Mouse (Mus musculus) liver, adult 2 months (tissue): ENCODE results near the gene Olfr92. TPM values are rescaled to one million over a fixed set of nuclear protein-coding genes. Genes with fewer than 3 reads are reported as not detected.

Source experiments
- DNase-seq: peaks from one replicate; pipeline ENCODE4 v3.0.0-alpha.2; 2011; ENCODE audit warnings: low read depth, low spot score; ENCODE audit errors: extremely low read depth
- H3K27ac ChIP-seq: fragments of 200-500 bp; replicated peaks from 2 replicates; pipeline ENCODE4 v1.5.1; 2012; ENCODE audit warnings: low read depth, mild to moderate bottlenecking, control low read depth, inconsistent platforms, low read length; ENCODE audit not compliant: insufficient read depth
- H3K27me3 ChIP-seq: fragments of 200-500 bp; 2 replicates; pipeline ENCODE4 v1.6.1; 2012; ENCODE audit warnings: mild to moderate bottlenecking, moderate library complexity, low read length, inconsistent platforms; ENCODE audit not compliant: control insufficient read depth, insufficient read depth
- H3K36me3 ChIP-seq: fragments of 200-500 bp; 2 replicates; pipeline ENCODE4 v1.6.1; 2012; ENCODE audit warnings: low read length, inconsistent platforms; ENCODE audit not compliant: control insufficient read depth, insufficient read depth
- H3K4me1 ChIP-seq: fragments of 200-500 bp; 2 replicates; pipeline ENCODE4 v1.6.1; 2011; ENCODE audit warnings: low read length; ENCODE audit not compliant: control insufficient read depth, insufficient read depth
- H3K4me3 ChIP-seq: fragments of 200-500 bp; 2 replicates; pipeline ENCODE4 v1.5.1; 2011; ENCODE audit warnings: low read depth, mild to moderate bottlenecking, control low read depth, low read length, moderate library complexity; ENCODE audit not compliant: insufficient read depth
- H3K79me2 ChIP-seq: fragments of 200-500 bp; 2 replicates; pipeline ENCODE4 v1.6.1; 2012; ENCODE audit warnings: inconsistent platforms, mild to moderate bottlenecking, low read length, moderate library complexity; ENCODE audit not compliant: control insufficient read depth, insufficient read depth
- H3K9ac ChIP-seq: fragments of 200-500 bp; 2 replicates; pipeline ENCODE4 v1.6.1; 2012; ENCODE audit warnings: low read depth, mild to moderate bottlenecking, control low read depth, inconsistent platforms, low read length
- CTCF ChIP-seq: fragments of 200-500 bp; IDR thresholded peaks from 2 replicates; pipeline ENCODE4 v1.5.1; 2011; ENCODE audit warnings: low read depth, low read length, control low read depth
- POLR2A ChIP-seq: fragments of 200-500 bp; IDR thresholded peaks from 2 replicates; pipeline ENCODE4 v1.6.1; 2011; ENCODE audit warnings: low read length, control low read depth; ENCODE audit not compliant: insufficient read depth; ENCODE audit errors: extremely low read depth
- WGBS: fragments of 180-500 bp; shearing (Covaris S2); methylation state at CpG from one replicate; pipeline ENCODE4 v1.1.7; 2018; 5-methylcytosine and 5-hydroxymethylcytosine counted together
- polyA plus RNA-seq: library from polyadenylated mRNA; depleted of rRNA; stranded (reverse); fragments of >200 nt; gene quantifications from 2 replicates; pipeline ENCODE4 v1.2.3, GENCODE M21; 2012; rRNA removed
- total RNA-seq: library from RNA; depleted of rRNA; stranded (reverse); fragments of >200 nt; gene quantifications from 2 replicates; pipeline ENCODE4 v1.2.3, GENCODE M21; 2014; rRNA removed

Olfr92 gene
- total and polyA plus RNA-seq, 2 experiments: not detected

DNA sequence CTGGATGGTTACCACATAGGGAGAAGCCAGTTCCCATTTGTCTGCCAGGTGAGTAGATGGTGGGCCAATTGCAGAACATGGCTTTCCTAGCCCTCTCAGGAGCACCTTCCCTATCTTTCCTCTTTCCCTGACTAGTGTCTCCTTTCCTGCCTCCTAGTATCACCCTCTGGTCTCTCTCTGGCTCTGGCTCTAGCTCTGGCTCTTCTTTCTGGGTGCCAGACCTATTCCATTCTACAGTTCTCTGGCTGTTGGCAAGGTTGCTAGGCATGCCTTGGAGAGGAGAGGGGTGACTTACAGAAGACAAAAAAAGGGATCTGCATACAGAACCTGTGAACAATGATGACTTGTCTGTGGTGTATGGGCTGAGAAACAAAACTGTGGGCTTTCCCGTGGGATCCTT, 52.0 kb downstream of the Olfr92 start:
- no peak for DNase-seq
- WGBS: 94% methylated on average over 1 of the region's 1 CpGs
- Histone ChIP-seq H3K36me3 (peaks cover 3% of the 10 kb centered on the region; the same call in 1 of the 2 replicates), H3K9ac (no peak overlapping the region), H3K79me2 (no peaks in the 10 kb centered on the region), H3K4me1 (no peaks in the 10 kb centered on the region), H3K27me3 (no peaks in the 10 kb centered on the region), H3K27ac (no peak overlapping the region), H3K4me3 (no peak overlapping the region)
- TF ChIP-seq CTCF (no peak), POLR2A (no peak)

DNA sequence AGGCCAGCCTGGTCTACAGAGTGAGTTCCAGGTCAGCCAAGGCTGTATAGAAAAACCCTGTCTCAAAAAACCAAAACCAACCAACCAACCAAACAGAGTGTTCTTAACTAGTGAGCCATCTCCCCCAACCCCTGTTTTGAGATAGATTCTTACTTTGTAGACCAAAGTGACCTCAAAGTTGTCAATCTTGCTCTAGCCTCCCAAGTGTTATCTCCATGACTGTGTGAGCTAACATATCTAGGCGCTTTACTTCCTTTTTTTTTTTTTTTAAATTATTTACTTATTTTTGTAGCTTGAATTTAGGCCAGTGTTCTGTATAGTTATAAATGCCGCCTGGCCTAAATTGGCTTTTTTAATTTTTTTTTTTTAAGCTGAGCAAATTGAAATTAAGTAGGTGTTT, 53.9 kb downstream of the Olfr92 start:
- Histone ChIP-seq H3K36me3 (peaks cover 3% of the 10 kb centered on the region; the same call in 1 of the 2 replicates), H3K4me1 (no peaks in the 10 kb centered on the region), H3K27ac (no peak overlapping the region), H3K79me2 (no peaks in the 10 kb centered on the region), H3K9ac (no peak overlapping the region), H3K27me3 (no peaks in the 10 kb centered on the region), H3K4me3 (no peak overlapping the region)
- WGBS: 94% methylated on average over 2 of the region's 2 CpGs
- DNase-seq: no peak
- TF ChIP-seq CTCF (no peak), POLR2A (no peak)

DNA sequence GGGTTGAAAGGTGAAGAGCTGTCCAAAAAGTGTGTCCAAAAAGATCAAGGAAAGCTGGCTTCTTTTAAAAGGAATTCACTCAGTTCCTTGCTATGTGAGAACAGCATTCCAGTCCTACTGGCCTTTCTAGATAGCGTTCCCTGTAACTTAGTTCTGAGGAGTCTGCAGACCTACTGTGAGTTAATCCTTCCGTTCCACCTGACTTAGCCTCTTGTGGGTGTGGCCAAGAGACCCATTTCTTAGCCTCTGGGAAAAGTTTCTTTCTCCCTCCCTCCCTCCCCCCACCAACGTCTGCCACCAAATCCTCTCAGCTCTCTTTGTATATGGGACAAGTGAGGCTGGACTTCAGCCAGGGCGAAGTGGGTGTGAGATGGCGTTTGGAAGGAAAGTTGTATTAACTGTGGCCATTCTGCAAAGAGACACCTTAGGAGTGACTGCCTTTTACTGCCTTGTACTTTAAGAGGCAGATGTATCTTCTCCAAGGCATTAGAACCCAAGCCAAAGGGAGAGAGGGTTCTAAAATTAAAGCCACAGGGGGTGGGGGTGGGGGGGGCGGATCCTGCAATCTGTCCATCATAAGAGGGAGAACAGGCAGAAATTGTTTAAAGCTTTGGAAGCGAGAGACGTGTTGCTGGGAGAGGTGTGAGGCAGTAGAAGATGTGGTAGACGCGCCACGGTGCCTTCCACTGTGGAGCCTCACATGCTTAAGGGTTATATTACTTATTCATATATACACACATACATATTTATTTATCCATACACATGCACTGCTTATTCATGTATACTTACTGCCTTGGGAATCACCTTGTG, 56.0 kb downstream of the Olfr92 start:
- TF ChIP-seq POLR2A (no peak), CTCF (no peak)
- peaks cover 3% of the 10 kb centered on the region; the same call in 1 of the 2 replicates for H3K36me3 ChIP-seq
- no peak overlapping the region for H3K9ac ChIP-seq
- no peak overlapping the region for H3K4me3 ChIP-seq
- H3K27ac ChIP-seq: no peak overlapping the region
- WGBS: 87% methylated on average over 11 of the region's 11 CpGs
- H3K4me1 ChIP-seq: no peaks in the 10 kb centered on the region
- H3K79me2 ChIP-seq: no peaks in the 10 kb centered on the region
- DNase-seq: no peak
- H3K27me3 ChIP-seq: no peaks in the 10 kb centered on the region

DNA sequence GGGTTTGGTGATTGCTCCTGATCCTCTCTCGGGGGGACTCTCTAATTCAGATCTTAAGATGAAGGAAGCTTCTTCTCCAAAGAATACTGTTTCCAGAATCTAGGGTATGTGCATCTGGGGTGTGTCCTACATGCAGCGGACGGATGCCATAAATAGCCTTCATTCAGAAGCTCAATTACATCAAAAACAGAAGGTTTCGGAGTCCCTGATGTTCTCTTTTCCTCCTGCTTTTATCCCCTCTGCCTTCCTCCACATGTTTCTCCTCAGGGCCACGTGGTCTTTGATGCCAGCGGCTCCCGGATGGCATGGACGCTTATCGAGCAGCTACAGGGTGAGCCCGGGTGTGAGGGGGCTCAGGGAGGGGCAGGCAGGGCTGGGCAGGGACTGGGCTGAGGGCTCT, 56.8 kb downstream of the Olfr92 start:
- Histone ChIP-seq H3K79me2 (no peaks in the 10 kb centered on the region), H3K4me3 (no peak overlapping the region), H3K9ac (no peak overlapping the region), H3K27me3 (no peaks in the 10 kb centered on the region), H3K4me1 (no peaks in the 10 kb centered on the region), H3K27ac (no peak overlapping the region), H3K36me3 (peaks cover 3% of the 10 kb centered on the region; the same call in 1 of the 2 replicates)
- WGBS: 85% methylated on average over 10 of the region's 10 CpGs
- DNase-seq: no peak
- TF ChIP-seq POLR2A: no peak

DNA sequence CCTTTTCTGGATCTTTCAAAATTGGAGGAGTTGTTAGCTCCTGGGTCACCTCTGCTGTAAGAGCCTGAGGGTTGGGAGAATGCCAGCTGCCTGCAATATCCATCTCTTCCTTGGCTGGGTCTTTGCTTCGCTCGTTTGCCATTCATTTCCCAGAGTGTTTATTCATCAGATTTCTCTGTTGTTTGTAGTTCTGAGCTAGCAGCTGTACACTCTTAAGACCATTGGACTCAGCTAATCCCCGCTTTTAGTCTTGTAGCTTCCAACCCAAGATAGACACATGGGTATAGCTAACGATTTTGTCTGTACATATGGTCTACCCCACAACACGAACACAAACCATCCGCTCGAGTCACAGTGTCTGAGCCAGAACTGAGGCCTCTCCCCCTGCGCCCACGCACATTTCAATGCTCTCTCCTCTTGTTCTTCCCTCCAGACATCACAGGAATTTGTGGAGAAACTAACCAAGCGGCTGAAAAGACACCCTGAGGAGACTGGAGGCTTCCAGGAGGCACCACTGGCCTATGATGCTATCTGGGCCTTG, 57.7 kb downstream of the Olfr92 start:
- H3K27me3 ChIP-seq: no peaks in the 10 kb centered on the region
- no peak overlapping the region for H3K4me3 ChIP-seq
- no peaks in the 10 kb centered on the region for H3K4me1 ChIP-seq
- H3K36me3 ChIP-seq: peaks cover 3% of the 10 kb centered on the region; the same call in 1 of the 2 replicates
- no peaks in the 10 kb centered on the region for H3K79me2 ChIP-seq
- H3K9ac ChIP-seq: no peak overlapping the region
- DNase-seq: no peak
- WGBS: 92% methylated on average over 10 of the region's 10 CpGs
- TF ChIP-seq POLR2A (no peak), CTCF (no peak)
- no peak overlapping the region for H3K27ac ChIP-seq

DNA sequence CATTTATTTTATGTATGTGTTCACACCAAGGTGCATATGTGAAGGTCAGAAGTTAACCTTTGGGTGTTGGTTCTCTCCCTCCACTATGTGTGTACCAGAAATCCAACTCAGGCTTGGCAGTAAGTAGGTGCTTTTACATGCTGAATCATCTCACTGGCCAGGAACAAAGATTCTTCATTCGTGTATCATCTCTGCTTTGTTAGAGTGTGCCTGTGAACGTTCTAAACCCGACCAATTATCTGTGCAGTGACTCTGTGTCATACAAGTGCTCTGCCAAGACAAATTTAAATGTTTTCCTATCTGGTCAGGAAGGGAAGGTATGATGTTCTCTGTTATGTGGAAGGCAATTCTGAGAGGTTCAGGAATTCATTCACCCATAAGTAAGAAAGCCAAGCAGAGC, 58.5 kb downstream of the Olfr92 start:
- no peak overlapping the region for H3K4me3 ChIP-seq
- H3K36me3 ChIP-seq: peaks cover 3% of the 10 kb centered on the region; the same call in 1 of the 2 replicates
- H3K27me3 ChIP-seq: no peaks in the 10 kb centered on the region
- H3K27ac ChIP-seq: no peak overlapping the region
- TF ChIP-seq POLR2A: no peak
- no peak for TF ChIP-seq CTCF
- H3K79me2 ChIP-seq: no peaks in the 10 kb centered on the region
- no peaks in the 10 kb centered on the region for H3K4me1 ChIP-seq
- no peak for DNase-seq
- no peak overlapping the region for H3K9ac ChIP-seq
- WGBS: 85% methylated on average over 3 of the region's 3 CpGs

Other genes starting within 250 kb of the Olfr92 start
- gene Trim40, start 230.0 kb downstream of the Olfr92 start, total RNA-seq: not detected in 2 replicates
- 0.05 TPM in 1 of 2 replicates, not detected in the other for gene Trim40, start 230.0 kb downstream of the Olfr92 start, polyA plus RNA-seq
- not detected in 2 replicates for gene Trim31, start 222.0 kb downstream of the Olfr92 start, total RNA-seq
- not detected in 2 replicates for gene Trim31, start 222.0 kb downstream of the Olfr92 start, polyA plus RNA-seq
- gene Rnf39, start 177.2 kb downstream of the Olfr92 start, total RNA-seq: 3.5 and 4.4 TPM in 2 replicates
- 8.8 and 11.9 TPM in 2 replicates for gene Rnf39, start 177.2 kb downstream of the Olfr92 start, polyA plus RNA-seq
- 24.2 and 26.6 TPM in 2 replicates for gene Ppp1r11, start 168.3 kb downstream of the Olfr92 start, total RNA-seq
- gene Ppp1r11, start 168.3 kb downstream of the Olfr92 start, polyA plus RNA-seq: 36.8 and 37.7 TPM in 2 replicates
- gene Znrd1, start 161.5 kb downstream of the Olfr92 start, total RNA-seq: 14.2 and 14.8 TPM in 2 replicates
- 12.3 and 13.7 TPM in 2 replicates for gene Znrd1, start 161.5 kb downstream of the Olfr92 start, polyA plus RNA-seq
- 9.6 and 11.9 TPM in 2 replicates for gene Znrd1as, start 161.5 kb downstream of the Olfr92 start, total RNA-seq
- gene Znrd1as, start 161.5 kb downstream of the Olfr92 start, polyA plus RNA-seq: 2.5 and 2.6 TPM in 2 replicates
- not detected in 2 replicates for gene 2410137M14Rik, start 138.9 kb downstream of the Olfr92 start, total RNA-seq
- not detected in 2 replicates for gene 2410137M14Rik, start 138.9 kb downstream of the Olfr92 start, polyA plus RNA-seq
- gene H2-M5, start 130.6 kb downstream of the Olfr92 start, total RNA-seq: not detected in 2 replicates
- not detected in 2 replicates for gene H2-M5, start 130.6 kb downstream of the Olfr92 start, polyA plus RNA-seq
- gene Zfp57, start 118.9 kb downstream of the Olfr92 start, total RNA-seq: 0.65 and 1.0 TPM in 2 replicates
- 0.26 and 0.59 TPM in 2 replicates for gene Zfp57, start 118.9 kb downstream of the Olfr92 start, polyA plus RNA-seq
- not detected in 2 replicates for gene Mog, start 96.7 kb downstream of the Olfr92 start, total RNA-seq
- not detected in 2 replicates for gene Mog, start 96.7 kb downstream of the Olfr92 start, polyA plus RNA-seq
- gene Gabbr1, start 74.1 kb downstream of the Olfr92 start, total RNA-seq: 1.2 and 1.9 TPM in 2 replicates
- 1.4 and 3.2 TPM in 2 replicates for gene Gabbr1, start 74.1 kb downstream of the Olfr92 start, polyA plus RNA-seq
- not detected in 2 replicates for gene Olfr90, start 31.6 kb downstream of the Olfr92 start, total RNA-seq
- not detected in 2 replicates for gene Olfr90, start 31.6 kb downstream of the Olfr92 start, polyA plus RNA-seq
- not detected in 2 replicates for gene Olfr91, start 21.8 kb downstream of the Olfr92 start, total RNA-seq
- gene Olfr91, start 21.8 kb downstream of the Olfr92 start, polyA plus RNA-seq: not detected in 2 replicates
- gene Olfr93, start 41.4 kb upstream of the Olfr92 start, total RNA-seq: not detected in 2 replicates
- not detected in 2 replicates for gene Olfr93, start 41.4 kb upstream of the Olfr92 start, polyA plus RNA-seq
- gene Ubd, start 73.8 kb upstream of the Olfr92 start, total RNA-seq: 0.46 and 0.47 TPM in 2 replicates
- gene Ubd, start 73.8 kb upstream of the Olfr92 start, polyA plus RNA-seq: 0.22 TPM in 1 of 2 replicates, not detected in the other
- gene Olfr94, start 80.9 kb upstream of the Olfr92 start, total RNA-seq: not detected in 2 replicates
- not detected in 2 replicates for gene Olfr94, start 80.9 kb upstream of the Olfr92 start, polyA plus RNA-seq
- not detected in 2 replicates for gene Olfr95, start 93.0 kb upstream of the Olfr92 start, total RNA-seq
- not detected in 2 replicates for gene Olfr95, start 93.0 kb upstream of the Olfr92 start, polyA plus RNA-seq
- gene Olfr96, start 100.1 kb upstream of the Olfr92 start, total RNA-seq: not detected in 2 replicates
- not detected in 2 replicates for gene Olfr96, start 100.1 kb upstream of the Olfr92 start, polyA plus RNA-seq
- not detected in 2 replicates for gene Olfr97, start 117.2 kb upstream of the Olfr92 start, total RNA-seq
- not detected in 2 replicates for gene Olfr97, start 117.2 kb upstream of the Olfr92 start, polyA plus RNA-seq
- not detected in 2 replicates for gene Olfr98, start 143.7 kb upstream of the Olfr92 start, total RNA-seq
- not detected in 2 replicates for gene Olfr98, start 143.7 kb upstream of the Olfr92 start, polyA plus RNA-seq
- gene H2-M3, start 150.1 kb upstream of the Olfr92 start, total RNA-seq: 4.4 and 4.5 TPM in 2 replicates
- gene H2-M3, start 150.1 kb upstream of the Olfr92 start, polyA plus RNA-seq: 1.7 and 3.3 TPM in 2 replicates
- gene Olfr99, start 163.4 kb upstream of the Olfr92 start, total RNA-seq: not detected in 2 replicates
- gene Olfr99, start 163.4 kb upstream of the Olfr92 start, polyA plus RNA-seq: not detected in 2 replicates
- gene Olfr101, start 184.2 kb upstream of the Olfr92 start, total RNA-seq: not detected in 2 replicates
- gene Olfr101, start 184.2 kb upstream of the Olfr92 start, polyA plus RNA-seq: not detected in 2 replicates
- gene Olfr102, start 197.0 kb upstream of the Olfr92 start, total RNA-seq: not detected in 2 replicates
- gene Olfr102, start 197.0 kb upstream of the Olfr92 start, polyA plus RNA-seq: not detected in 2 replicates
- not detected in 2 replicates for gene Olfr103, start 219.6 kb upstream of the Olfr92 start, total RNA-seq
- gene Olfr103, start 219.6 kb upstream of the Olfr92 start, polyA plus RNA-seq: not detected in 2 replicates
- gene Olfr104-ps, start 239.5 kb upstream of the Olfr92 start, total RNA-seq: not detected in 2 replicates
- gene Olfr104-ps, start 239.5 kb upstream of the Olfr92 start, polyA plus RNA-seq: not detected in 2 replicates